Mouse (Mus musculus) left cerebral cortex, postnatal 25 days (tissue): Measurements from ENCODE around the gene Eif3a. TPM values are rescaled to one million over a fixed set of nuclear protein-coding genes. Genes with fewer than 3 reads are reported as not detected.

Source experiments
- microRNA-seq, 2 experiments: library from miRNA; unstranded; fragments of <30 nt; microRNA quantifications; one replicate each; pipeline ENCODE4 v1.2.0; 2022
- total RNA-seq, 2 experiments: library from RNA; stranded (reverse); gene quantifications; 2 replicates each; pipeline ENCODE4 v1.2.3; 2021

Eif3a gene
- total RNA-seq, 2 experiments from 2014 or later = 93.2 to 97.1 TPM

Small RNA genes within 50 kb of the gene (microRNA-seq; reads per million reads assigned to microRNA genes)
- gene mmu-mir-3084-1 = 0 reads per million in 2 experiments

Other genes with a start within 250 kb of the Eif3a start
- gene Cacul1, start 209.6 kb downstream of the Eif3a start, total RNA-seq = 10 to 100 TPM; 48.3 to 50.1 TPM
- gene Nanos1, start 34.7 kb downstream of the Eif3a start, total RNA-seq = 10 to 100 TPM; 23.4 to 23.6 TPM
- gene Fam45a, start 20.9 kb upstream of the Eif3a start, total RNA-seq = 10 to 100 TPM; 36.9 to 39.4 TPM
- 10 to 100 TPM; 12.7 to 13.7 TPM for gene Sfxn4, start 70.8 kb upstream of the Eif3a start, total RNA-seq
- 10 to 100 TPM; 69.0 to 71.2 TPM for gene Prdx3, start 83.9 kb upstream of the Eif3a start, total RNA-seq
- 10 to 100 TPM; 14.4 to 14.8 TPM for gene Grk5, start 99.1 kb upstream of the Eif3a start, total RNA-seq